Mouse (Mus musculus) myocyte (in vitro differentiated cells): ENCODE results near the gene Gbp5. TPM values are rescaled to one million over a fixed set of nuclear protein-coding genes. Genes with fewer than 3 reads are reported as not detected.
A peak's percentile ranks its signal among the peaks of the same experiment; 100 is the strongest.

Experiments
- H3K27me3 ChIP-seq: one replicate; pipeline ENCODE4 v1.6.1; 2011; ENCODE audit not compliant: control insufficient read depth, insufficient read depth, insufficient read length
- H3K36me3 ChIP-seq: one replicate; pipeline ENCODE4 v1.6.1; 2011; ENCODE audit not compliant: control insufficient read depth, insufficient read depth
- H3K4me2 ChIP-seq: one replicate; pipeline ENCODE4 v1.6.1; 2011; ENCODE audit warnings: low read depth, control low read depth
- H3K4me3 ChIP-seq: one replicate; pipeline ENCODE4 v1.5.1; 2011; ENCODE audit warnings: mild to moderate bottlenecking, control low read depth, moderate library complexity
- H3K79me2 ChIP-seq: one replicate; pipeline ENCODE4 v1.6.1; 2011; ENCODE audit not compliant: control insufficient read depth, insufficient read depth
- H3ac ChIP-seq: one replicate; pipeline ENCODE4 v1.6.1; 2011; ENCODE audit not compliant: control insufficient read depth, insufficient read length
- CEBPB ChIP-seq: IDR thresholded peaks from 2 replicates; pipeline ENCODE4 v1.6.1; 2011; ENCODE audit warnings: mild to moderate bottlenecking, moderate library complexity; ENCODE audit not compliant: poor library complexity, insufficient read depth, severe bottlenecking
- E2F4 ChIP-seq: IDR thresholded peaks from one replicate; pipeline ENCODE4 v1.6.1; 2011; ENCODE audit warnings: mild to moderate bottlenecking, control low read depth, moderate library complexity; ENCODE audit not compliant: insufficient read depth
- MAX ChIP-seq: IDR thresholded peaks from one replicate; pipeline ENCODE4 v1.6.1; 2011; ENCODE audit warnings: low read depth, mild to moderate bottlenecking, control low read depth
- MYOD1 ChIP-seq, 3 experiments: IDR thresholded peaks; one replicate each; pipeline ENCODE4 v1.6.1; 2011; ENCODE audit warnings: control low read depth in 2 of 3, low read depth in 2 of 3, mild to moderate bottlenecking in 2 of 3, moderate library complexity in 1 of 3; ENCODE audit not compliant: insufficient read length in 2 of 3, control insufficient read depth in 1 of 3
- MYOG ChIP-seq, 3 experiments: IDR thresholded peaks; one replicate each; pipeline ENCODE4 v1.6.1; 2011; ENCODE audit warnings: control low read depth in 2 of 3, low read depth in 2 of 3, mild to moderate bottlenecking in 2 of 3; ENCODE audit not compliant: insufficient read length in 2 of 3, control insufficient read depth in 1 of 3, insufficient read depth in 1 of 3
- POLR2A ChIP-seq: IDR thresholded peaks from one replicate; pipeline ENCODE4 v1.6.1; 2011; ENCODE audit warnings: low read depth, mild to moderate bottlenecking, control low read depth, moderate library complexity; ENCODE audit not compliant: insufficient read length
- POLR2AphosphoS2 ChIP-seq: IDR thresholded peaks from one replicate; pipeline ENCODE4 v1.6.1; 2011; ENCODE audit warnings: low read depth, control low read depth; ENCODE audit not compliant: insufficient read length
- REST ChIP-seq: IDR thresholded peaks from one replicate; pipeline ENCODE4 v1.6.1; 2011; ENCODE audit warnings: mild to moderate bottlenecking, control low read depth, moderate library complexity; ENCODE audit not compliant: insufficient read depth, insufficient read length
- SRF ChIP-seq: IDR thresholded peaks from one replicate; pipeline ENCODE4 v1.6.1; 2011; ENCODE audit warnings: low read depth; ENCODE audit not compliant: control insufficient read depth, insufficient read length
- TCF12 ChIP-seq: IDR thresholded peaks from one replicate; pipeline ENCODE4 v1.6.1; 2011; ENCODE audit warnings: mild to moderate bottlenecking, control low read depth; ENCODE audit not compliant: poor library complexity, insufficient read depth, severe bottlenecking
- TCF3 ChIP-seq: IDR thresholded peaks from one replicate; pipeline ENCODE4 v1.6.1; 2011; ENCODE audit warnings: low read depth, control low read depth; ENCODE audit not compliant: insufficient read length
- USF1 ChIP-seq: IDR thresholded peaks from one replicate; pipeline ENCODE4 v1.6.1; 2011; ENCODE audit warnings: low read depth, mild to moderate bottlenecking, control low read depth, moderate library complexity
- polyA plus RNA-seq: library from polyadenylated mRNA; unstranded; fragments of >200 nt; fragmentation: generic; extraction: Trizol; gene quantifications from one replicate; pipeline ENCODE4 v1.2.1, GENCODE M21; 2012; ENCODE audit warnings: missing spikeins

Gene Gbp5
- polyA plus RNA-seq, 1 experiment, result not detected

DNA sequence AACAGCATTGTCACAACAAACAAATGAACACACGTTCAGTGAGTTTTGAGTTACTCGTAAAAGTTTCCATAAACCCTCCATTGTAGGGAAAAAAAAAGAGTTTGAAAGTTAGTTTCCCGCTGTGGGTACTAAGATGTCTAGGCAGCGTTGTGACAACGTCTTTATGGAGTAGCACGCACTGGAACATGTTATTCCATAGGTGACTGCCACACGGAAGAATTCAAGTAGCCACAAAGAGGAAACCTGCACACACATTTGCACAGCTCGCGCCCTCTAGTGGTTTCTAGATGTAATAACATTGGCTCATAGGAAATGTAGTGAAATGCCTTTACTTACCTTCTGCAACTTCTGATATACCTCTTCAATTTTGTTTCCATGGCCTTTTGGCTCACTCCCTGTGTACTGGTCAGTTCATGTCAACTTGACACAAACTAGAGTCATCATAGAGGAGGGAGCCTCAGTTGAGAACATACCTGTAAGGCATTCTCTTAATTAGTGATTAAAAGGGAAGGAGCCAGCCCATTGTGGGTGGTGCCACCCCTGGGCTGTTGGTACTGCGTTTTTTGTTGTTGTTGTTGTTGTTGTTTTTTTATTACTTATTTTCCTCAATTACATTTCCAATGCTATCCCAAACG, 19.3 kb upstream of the Gbp5 start:
- Histone ChIP-seq H3K4me2 (peak overlapping the region; percentile 95), H3K79me2 (no peaks in the 10 kb centered on the region), H3K27me3 (no peaks in the 10 kb centered on the region), H3ac (no peak overlapping the region), H3K4me3 (no peak overlapping the region), H3K36me3 (no peaks in the 10 kb centered on the region)
- TF ChIP-seq E2F4 (no peak), MYOG (IDR thresholded peaks at IDR 0.05; ENCODE audit: control insufficient read depth in 1 of 3, insufficient read depth in 1 of 3, insufficient read length in 2 of 3, low read depth in 2 of 3) (no peak), POLR2AphosphoS2 (no peak), USF1 (no peak), MAX (no peak), CEBPB (no peak), TCF3 (no peak), REST (no peak), SRF (no peak), MYOD1 (IDR thresholded peaks at IDR 0.05; ENCODE audit: control insufficient read depth in 1 of 3, insufficient read length in 2 of 3, low read depth in 2 of 3) (no peak), TCF12 (no peak), POLR2A (no peak)

DNA sequence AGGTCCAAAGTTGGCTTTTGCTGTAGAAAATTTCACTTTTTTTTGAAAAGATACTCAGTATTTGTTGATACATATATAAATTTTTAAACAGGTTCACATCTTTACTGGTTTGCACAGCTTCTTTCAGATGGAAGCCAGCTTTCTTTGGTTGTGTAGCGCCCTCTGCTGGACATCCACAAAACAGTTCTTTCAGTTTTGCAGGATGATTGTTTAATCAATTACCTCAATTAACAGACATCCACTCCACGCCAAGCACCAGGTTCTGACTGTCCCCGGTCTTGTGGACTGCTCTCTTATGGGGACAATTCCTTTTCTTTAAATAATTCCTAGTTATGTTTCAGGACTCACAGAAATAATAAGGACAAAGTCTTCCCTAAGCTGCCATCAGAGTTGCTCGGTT, 17.9 kb upstream of the Gbp5 start:
- Histone ChIP-seq H3K4me3 (no peak overlapping the region), H3K36me3 (no peaks in the 10 kb centered on the region), H3K79me2 (no peaks in the 10 kb centered on the region), H3ac (no peak overlapping the region), H3K4me2 (peak overlapping the region; percentile 43), H3K27me3 (no peaks in the 10 kb centered on the region)
- TF ChIP-seq TCF3 (no peak), MAX (no peak), POLR2AphosphoS2 (no peak), E2F4 (no peak), SRF (no peak), CEBPB (no peak), MYOG (IDR thresholded peaks at IDR 0.05; ENCODE audit: control insufficient read depth in 1 of 3, insufficient read depth in 1 of 3, insufficient read length in 2 of 3, low read depth in 2 of 3) (no peak), TCF12 (no peak), MYOD1 (IDR thresholded peaks at IDR 0.05; ENCODE audit: control insufficient read depth in 1 of 3, insufficient read length in 2 of 3, low read depth in 2 of 3) (no peak), USF1 (no peak), POLR2A (no peak), REST (no peak)

DNA sequence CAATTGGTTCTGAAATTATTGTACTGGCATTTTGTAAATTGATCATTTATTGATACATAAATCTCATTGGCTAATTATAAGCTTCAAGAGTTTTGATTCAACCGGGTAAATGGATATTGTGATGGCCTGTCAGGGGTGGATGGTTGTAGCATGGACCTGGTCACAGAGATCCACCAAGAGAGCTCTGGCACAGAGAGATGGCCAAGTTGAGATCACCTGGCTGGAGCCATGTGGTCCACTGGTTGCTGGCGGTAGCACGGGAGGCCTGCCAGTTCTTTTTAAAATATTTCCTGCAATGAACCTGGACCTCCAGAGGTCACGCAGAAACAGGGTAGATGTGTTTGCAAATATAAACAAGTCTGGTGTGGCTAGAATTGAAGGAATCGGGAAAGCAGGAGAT, 15.9 kb upstream of the Gbp5 start:
- no peaks in the 10 kb centered on the region for H3K79me2 ChIP-seq
- H3ac ChIP-seq, result no peak overlapping the region
- no peaks in the 10 kb centered on the region for H3K36me3 ChIP-seq
- H3K4me3 ChIP-seq, result no peak overlapping the region
- TF ChIP-seq USF1 (no peak), SRF (no peak), CEBPB (no peak), POLR2AphosphoS2 (no peak), POLR2A (no peak)
- no peak overlapping the region for H3K4me2 ChIP-seq
- no peaks in the 10 kb centered on the region for H3K27me3 ChIP-seq

DNA sequence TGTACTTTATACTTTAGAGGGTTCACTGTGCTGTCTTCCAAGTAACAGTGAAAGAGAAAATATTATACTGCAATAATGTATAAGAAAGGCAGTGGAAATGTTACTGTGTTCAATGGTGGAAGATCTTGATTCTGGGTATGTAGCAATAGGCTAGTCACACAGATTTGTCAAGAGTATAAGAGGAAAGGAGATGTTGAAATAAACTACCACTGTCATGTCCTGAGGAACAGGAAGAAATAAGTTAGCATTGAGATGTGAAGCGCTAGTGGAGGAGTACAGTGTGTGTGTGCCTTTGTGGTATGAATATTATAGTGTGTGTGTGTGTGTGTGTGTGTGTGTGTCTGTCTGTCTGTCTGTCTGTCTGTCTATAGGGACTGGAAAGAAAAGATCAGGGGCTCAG, 15.4 kb upstream of the Gbp5 start:
- TF ChIP-seq E2F4 (no peak), USF1 (no peak), REST (no peak), MYOG (IDR thresholded peaks at IDR 0.05; ENCODE audit: control insufficient read depth in 1 of 3, insufficient read depth in 1 of 3, insufficient read length in 2 of 3, low read depth in 2 of 3) (no peak), POLR2AphosphoS2 (no peak), TCF3 (no peak)
- Histone ChIP-seq H3K4me2 (no peak overlapping the region), H3K36me3 (no peaks in the 10 kb centered on the region), H3K4me3 (no peak overlapping the region), H3K27me3 (no peaks in the 10 kb centered on the region), H3ac (no peak overlapping the region), H3K79me2 (no peaks in the 10 kb centered on the region)

DNA sequence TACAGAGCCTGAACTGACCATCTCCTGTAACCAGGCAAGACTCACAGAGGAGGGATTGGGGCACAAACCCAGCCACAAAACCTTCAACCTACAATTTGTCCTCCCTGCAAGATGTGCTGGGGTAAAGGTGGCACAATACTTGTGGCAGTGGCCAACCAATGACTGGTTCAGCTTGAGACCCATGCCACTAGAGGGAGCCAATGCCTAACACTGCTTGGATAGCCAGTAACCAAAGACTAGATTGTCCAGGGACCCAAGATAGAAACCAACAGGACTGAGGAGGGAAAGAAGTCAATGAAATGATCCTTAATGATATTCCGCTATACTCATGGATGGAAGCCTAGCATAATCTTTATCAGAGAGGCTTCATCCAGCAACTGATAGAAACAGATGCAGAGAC, 3.3 kb upstream of the Gbp5 start:
- TF ChIP-seq E2F4, result no peak
- TF ChIP-seq MYOG (IDR thresholded peaks at IDR 0.05; ENCODE audit: control insufficient read depth in 1 of 3, insufficient read depth in 1 of 3, insufficient read length in 2 of 3, low read depth in 2 of 3), result no peak
- no peak for TF ChIP-seq POLR2AphosphoS2
- TF ChIP-seq REST, result no peak
- TF ChIP-seq CEBPB, result no peak
- TF ChIP-seq POLR2A, result no peak
- no peak for TF ChIP-seq TCF12
- no peak for TF ChIP-seq USF1
- no peak for TF ChIP-seq MYOD1 (IDR thresholded peaks at IDR 0.05; ENCODE audit: control insufficient read depth in 1 of 3, insufficient read length in 2 of 3, low read depth in 2 of 3)
- TF ChIP-seq SRF, result no peak
- Histone ChIP-seq H3K36me3 (no peaks in the 10 kb centered on the region), H3K27me3 (no peaks in the 10 kb centered on the region), H3ac (no peak overlapping the region), H3K79me2 (no peaks in the 10 kb centered on the region), H3K4me2 (no peak overlapping the region), H3K4me3 (no peak overlapping the region)
